Mouse (Mus musculus) stomach, embryonic 14.5 days (tissue): ENCODE measurements around the gene Cenpp. TPM values are rescaled to one million over a fixed set of nuclear protein-coding genes. Genes with fewer than 3 reads are reported as not detected.

Experiments used
- ATAC-seq: fragments of 200-750 bp; cut with Nextera tagmentation; 2 replicates; pipeline ENCODE4 v1.8.0; 2017; ENCODE audit warnings: low read depth, moderate TSS enrichment; ENCODE audit not compliant: insufficient number of reproducible peaks, insufficient read depth, low FRiP score
- H3K27ac ChIP-seq: fragments of 300-500 bp; sonication (generic); 2 replicates; pipeline ENCODE4 v1.5.1; 2014; ENCODE audit warnings: mild to moderate bottlenecking, low read length, moderate library complexity, mixed read lengths
- H3K27me3 ChIP-seq: fragments of 300-500 bp; sonication (generic); 2 replicates; pipeline ENCODE4 v1.6.1; 2014; ENCODE audit warnings: low read length, control low read depth, mixed read lengths; ENCODE audit not compliant: control insufficient read depth, insufficient read depth
- H3K36me3 ChIP-seq: fragments of 300-500 bp; sonication (generic); 2 replicates; pipeline ENCODE4 v1.6.1; 2014; ENCODE audit warnings: mild to moderate bottlenecking, control low read depth, low read length, moderate library complexity, mixed read lengths; ENCODE audit not compliant: control insufficient read depth, insufficient read depth
- H3K4me1 ChIP-seq: fragments of 300-500 bp; sonication (generic); 2 replicates; pipeline ENCODE4 v1.6.1; 2014; ENCODE audit warnings: low read length, control low read depth, mixed read lengths; ENCODE audit not compliant: control insufficient read depth, insufficient read depth
- H3K4me2 ChIP-seq: fragments of 300-500 bp; sonication (generic); replicated peaks from 2 replicates; pipeline ENCODE4 v1.6.1; 2014; ENCODE audit warnings: low read depth, low read length, control low read depth
- H3K4me3 ChIP-seq: fragments of 300-500 bp; sonication (generic); 2 replicates; pipeline ENCODE4 v1.5.1; 2014; ENCODE audit warnings: low read depth, low read length, control low read depth
- H3K9ac ChIP-seq: fragments of 300-500 bp; sonication (generic); replicated peaks from 2 replicates; pipeline ENCODE4 v1.6.1; 2014; ENCODE audit warnings: low read depth, mild to moderate bottlenecking, control low read depth, low read length, moderate library complexity, mixed read lengths
- H3K9me3 ChIP-seq: fragments of 300-500 bp; sonication (generic); 2 replicates; pipeline ENCODE4 v1.6.1; 2016; ENCODE audit warnings: low read depth, low read length, control low read depth; ENCODE audit not compliant: control insufficient read depth
- WGBS: fragments of 180-500 bp; shearing (Covaris S2); extraction: QIAGEN DNeasy Blood & Tissue Kit; methylation state at CpG from one replicate; pipeline ENCODE4 v1.1.7; 2014; 5-methylcytosine and 5-hydroxymethylcytosine counted together
- polyA plus RNA-seq: library from polyadenylated mRNA; unstranded; fragments of >200 nt; fragmentation: Nextera tagmentation; extraction: Ambion mirVana; gene quantifications from 2 replicates; pipeline ENCODE4 v1.2.1, GENCODE M21; 2014

The Cenpp gene
- polyA plus RNA-seq, 1 experiment from 2014 or later: 29.6 TPM

DNA sequence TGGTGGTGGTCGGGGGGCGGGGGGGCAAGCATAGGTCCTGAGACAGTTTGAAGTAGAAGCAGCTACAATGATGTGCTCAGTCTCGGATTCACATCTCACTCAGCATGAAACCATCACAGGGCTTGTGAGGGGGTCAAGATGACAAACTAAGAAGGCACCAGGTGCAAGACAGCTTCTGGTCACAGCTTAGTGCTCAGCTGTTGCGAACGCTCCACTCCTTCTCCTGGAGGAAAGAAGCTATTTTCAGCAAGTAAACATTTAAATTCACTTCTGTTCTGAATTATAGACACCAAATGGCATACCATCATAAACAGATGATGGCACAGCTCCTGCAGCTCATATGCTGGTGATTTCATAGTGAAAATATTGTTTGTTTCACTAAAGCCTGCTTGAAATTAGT is 167.2 kb downstream of the Cenpp start:
- Histone ChIP-seq H3K27ac (no peak overlapping the region), H3K9me3 (no peaks in the 10 kb centered on the region), H3K36me3 (no peaks in the 10 kb centered on the region), H3K4me2 (no peak overlapping the region), H3K9ac (no peak overlapping the region), H3K4me3 (no peak overlapping the region), H3K4me1 (peaks cover 3% of the 10 kb centered on the region; the same call in 1 of the 2 replicates), H3K27me3 (no peaks in the 10 kb centered on the region)
- no peak for ATAC-seq
- 77% methylated on average over 5 of the region's 5 CpGs for WGBS

DNA sequence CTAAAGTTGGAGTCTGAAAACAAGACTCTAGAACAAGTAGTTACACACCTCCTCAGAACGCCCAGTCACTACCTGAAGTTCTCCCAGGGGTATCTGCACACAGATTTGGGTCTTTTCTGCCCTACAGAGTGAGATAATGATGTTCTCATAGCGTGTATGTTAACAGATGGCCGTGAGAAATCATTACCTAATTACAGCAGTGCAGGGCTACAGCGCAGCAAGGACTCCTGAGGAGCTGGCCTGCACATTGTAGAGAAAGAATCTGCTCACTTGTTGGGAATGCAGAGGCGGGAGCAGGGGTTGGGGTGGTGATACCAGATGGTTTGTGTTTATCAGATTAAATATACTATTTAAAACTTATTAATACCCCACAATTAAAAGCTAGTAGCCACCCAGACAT is 172.0 kb downstream of the Cenpp start:
- peaks cover 18% of the 10 kb centered on the region; the same call in 1 of the 2 replicates for H3K4me1 ChIP-seq
- H3K4me2 ChIP-seq: no peak overlapping the region
- 62% methylated on average over 5 of the region's 5 CpGs for WGBS
- no peaks in the 10 kb centered on the region for H3K36me3 ChIP-seq
- H3K27ac ChIP-seq: peak overlapping the region; percentile 80
- H3K4me3 ChIP-seq: no peak overlapping the region
- H3K27me3 ChIP-seq: no peaks in the 10 kb centered on the region
- ATAC-seq: no peak
- no peak overlapping the region for H3K9ac ChIP-seq
- H3K9me3 ChIP-seq: no peaks in the 10 kb centered on the region

- H3K4me3 ChIP-seq: no peak overlapping the region
- H3K27ac ChIP-seq: peak overlapping the region; percentile 80; the same call in 1 of the 2 replicates
- peak; percentile 78; the same call in 1 of the 2 replicates for ATAC-seq
- no peak overlapping the region for H3K9ac ChIP-seq
- WGBS: 54% methylated on average over 2 of the region's 2 CpGs
- peaks cover 18% of the 10 kb centered on the region; the same call in 1 of the 2 replicates for H3K4me1 ChIP-seq
- H3K9me3 ChIP-seq: no peaks in the 10 kb centered on the region
- H3K4me2 ChIP-seq: no peak overlapping the region
- no peaks in the 10 kb centered on the region for H3K36me3 ChIP-seq
- no peaks in the 10 kb centered on the region for H3K27me3 ChIP-seq
Measured at GRCm38 (mm10) chr13:49480057-49480456, 172.5 kb downstream of the Cenpp start.

- Histone ChIP-seq H3K4me3 (no peak overlapping the region), H3K9ac (no peak overlapping the region), H3K4me2 (no peak overlapping the region), H3K36me3 (no peaks in the 10 kb centered on the region), H3K27ac (peak overlapping the region; percentile 77), H3K4me1 (peaks cover 18% of the 10 kb centered on the region; the same call in 1 of the 2 replicates), H3K9me3 (no peaks in the 10 kb centered on the region), H3K27me3 (no peaks in the 10 kb centered on the region)
- no peak for ATAC-seq
- 74% methylated on average over 4 of the region's 4 CpGs for WGBS
Measured at GRCm38 (mm10) chr13:49479399-49479798, 173.2 kb downstream of the Cenpp start.

DNA sequence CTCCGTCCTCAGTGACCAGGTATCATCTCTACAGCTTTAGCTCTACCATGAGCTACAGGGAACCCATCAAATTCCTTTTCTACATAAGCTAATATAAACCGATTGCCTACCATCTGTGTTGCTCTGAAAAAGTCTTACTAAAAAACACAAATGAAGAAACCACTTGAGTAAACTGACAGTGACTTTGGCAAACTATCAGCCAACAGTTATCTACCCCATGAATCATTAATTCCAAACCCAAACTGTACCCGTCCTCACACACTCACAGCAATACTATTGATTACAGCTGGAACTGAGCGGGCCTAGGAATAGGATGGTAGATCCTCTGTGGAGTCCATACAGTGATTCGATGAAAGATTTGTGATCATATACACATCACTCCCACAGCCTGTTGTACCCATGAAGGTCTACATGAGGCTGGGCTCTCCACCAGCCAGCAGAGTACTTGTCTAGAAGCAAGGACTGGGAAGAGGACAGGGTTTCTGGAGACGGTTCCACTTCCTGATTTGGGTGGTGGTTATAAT is 173.7 kb downstream of the Cenpp start:
- WGBS: 87% methylated on average over 6 of the region's 6 CpGs
- ATAC-seq: no peak
- peak overlapping the region; percentile 77 for H3K27ac ChIP-seq

DNA sequence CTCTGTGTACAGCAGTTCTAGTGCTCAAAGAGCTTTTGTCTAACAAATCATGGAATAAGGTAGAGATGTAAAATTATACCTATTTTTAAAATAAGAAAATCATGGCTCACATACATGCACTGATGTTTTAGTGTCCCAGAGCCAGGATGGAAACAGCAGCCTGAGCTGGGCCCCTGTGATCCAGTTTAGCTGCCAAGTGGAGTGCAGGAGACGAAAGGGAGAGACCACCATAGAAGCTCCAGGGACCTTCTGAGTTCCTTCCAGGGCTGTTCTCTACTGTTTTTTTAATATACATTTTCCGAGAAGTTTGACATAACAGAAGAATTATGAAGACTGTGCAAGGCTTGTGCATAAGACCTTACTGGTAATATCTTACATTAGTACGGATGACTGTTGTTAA is 174.7 kb downstream of the Cenpp start:
- no peak; the same call in 1 of the 2 replicates for ATAC-seq
- Histone ChIP-seq H3K27ac (peak overlapping the region; percentile 79), H3K36me3 (no peaks in the 10 kb centered on the region), H3K4me2 (no peak overlapping the region), H3K27me3 (no peaks in the 10 kb centered on the region), H3K9ac (no peak overlapping the region), H3K9me3 (no peaks in the 10 kb centered on the region), H3K4me1 (peaks cover 18% of the 10 kb centered on the region; the same call in 1 of the 2 replicates), H3K4me3 (no peak overlapping the region)
- WGBS: 42% methylated on average over 3 of the region's 3 CpGs

More for the DNA sequence above, 173.7 kb downstream of the Cenpp start:
- H3K4me2 ChIP-seq: no peak overlapping the region
- H3K9me3 ChIP-seq: no peaks in the 10 kb centered on the region
- H3K9ac ChIP-seq: no peak overlapping the region
- H3K4me1 ChIP-seq: peaks cover 18% of the 10 kb centered on the region; the same call in 1 of the 2 replicates
- H3K36me3 ChIP-seq: no peaks in the 10 kb centered on the region
- H3K27me3 ChIP-seq: no peaks in the 10 kb centered on the region
- no peak overlapping the region for H3K4me3 ChIP-seq

DNA sequence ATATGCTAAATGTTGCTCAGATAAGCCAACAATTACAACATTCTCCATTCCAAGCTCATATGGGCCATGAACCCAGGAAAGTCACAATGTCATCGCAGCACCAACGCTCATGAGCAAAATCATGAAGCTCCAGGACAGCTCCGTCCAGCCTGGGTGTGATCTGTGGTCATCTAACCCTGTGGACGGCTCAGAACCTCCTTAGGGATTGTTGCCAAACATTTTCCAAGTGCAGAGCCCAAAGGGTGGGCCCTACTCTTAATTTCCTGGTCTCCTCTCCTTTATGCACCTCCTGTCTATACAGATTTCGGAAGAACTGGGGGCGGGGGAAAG is 179.9 kb downstream of the Cenpp start:
- H3K36me3 ChIP-seq: no peaks in the 10 kb centered on the region
- no peak for ATAC-seq
- no peak overlapping the region for H3K4me3 ChIP-seq
- H3K4me2 ChIP-seq: no peak overlapping the region
- H3K4me1 ChIP-seq: peaks cover 5% of the 10 kb centered on the region; the same call in 1 of the 2 replicates
- H3K9me3 ChIP-seq: no peaks in the 10 kb centered on the region
- H3K27me3 ChIP-seq: no peaks in the 10 kb centered on the region
- whole genome bisulfite sequencing: 95% methylated on average over 6 of the region's 6 CpGs
- H3K9ac ChIP-seq: no peak overlapping the region
- no peak overlapping the region for H3K27ac ChIP-seq

- no peaks in the 10 kb centered on the region for H3K9me3 ChIP-seq
- no peaks in the 10 kb centered on the region for H3K27me3 ChIP-seq
- WGBS: 51% methylated on average over 4 of the region's 4 CpGs
- H3K4me3 ChIP-seq: no peak overlapping the region
- H3K9ac ChIP-seq: no peak overlapping the region
- H3K4me2 ChIP-seq: no peak overlapping the region
- H3K27ac ChIP-seq: no peak overlapping the region
- no peak for ATAC-seq
- no peaks in the 10 kb centered on the region for H3K4me1 ChIP-seq
- H3K36me3 ChIP-seq: no peaks in the 10 kb centered on the region
Measured at GRCm38 (mm10) chr13:49471981-49472675, 180.5 kb downstream of the Cenpp start.
